ENCODE assay signal across 17 mouse cellular contexts in the genomic region with DNA sequence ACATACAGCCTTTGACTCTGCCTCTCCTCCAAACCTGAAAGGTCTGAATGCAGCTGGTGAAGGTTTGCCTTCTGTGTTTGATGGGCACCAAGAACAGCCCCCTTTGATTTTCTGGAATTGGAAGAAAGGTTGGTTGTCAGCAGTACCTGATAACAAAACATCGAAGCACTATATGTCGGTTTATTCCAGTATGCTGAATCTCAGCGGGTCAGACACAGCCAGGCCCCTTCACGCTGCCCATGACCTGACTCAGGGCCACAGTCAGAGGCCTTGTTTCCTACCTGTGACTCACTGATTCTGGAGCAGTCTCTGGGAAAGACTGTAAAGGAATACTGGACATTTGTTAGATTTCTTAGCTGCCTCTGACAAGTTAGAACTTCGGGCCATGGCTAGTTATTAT.
"Had no signal": no experiment of that assay in that cellular context is flagged by ENCODE, and none has a peak within 500 bp of the region (broad histone marks: within the 10 kb centered on the region; RNA-seq: fewer than 3 reads in every experiment).

No protein-coding gene starts in this region.

- H3K4me3 ChIP-seq: midbrain, embryonic 10.5 days; midbrain, embryonic 12.5 days; myocyte; neural tube, embryonic 13.5 days; neural tube, embryonic 15.5 days; stomach, embryonic 15.5 days had no signal

- H3K27ac ChIP-seq: midbrain, embryonic 10.5 days; midbrain, embryonic 12.5 days; neural tube, embryonic 13.5 days; neural tube, embryonic 15.5 days; stomach, embryonic 15.5 days; stomach, postnatal 0 days had no signal

- DNase-seq: lung, adult 18-20 months; lung, embryonic 14.5 days; lung, postnatal 10 days; lung, postnatal 4 days; midbrain, embryonic 14.5 days; retina, postnatal 1 day; right cerebral cortex, adult 18-20 months; thymus, adult 18-20 months; thymus, postnatal 14 days; thymus, postnatal 4 days had no signal
